Comparison of ENCODE assay signal across 8 mouse cellular contexts in genomic region chr10:5803739-5804138, GRCm38 (mm10). TPM values are rescaled to one million over a fixed set of nuclear protein-coding genes. Genes with fewer than 3 reads are reported as not detected.
DNase-seq lines count a peak whose midpoint lies in the region; ATAC-seq and TF ChIP-seq lines count a peak whose summit lies in the region.

No protein-coding gene starts in this region.

- no peak for DNase-seq in heart, postnatal 0 days (ENCODE audit: low spot score)
- no peak for DNase-seq in heart, postnatal 10 days
- no peak for DNase-seq in right cerebral cortex, postnatal 10 days (ENCODE audit: low spot score in 2 of 2)
- DNase-seq in retina, postnatal 1 day, result no peak
- DNase-seq in adrenal gland, postnatal 14 days, result no peak

- no peak for TF ChIP-seq POLR2A in bone marrow, adult 2 months (IDR thresholded peaks at IDR 0.05; ENCODE audit: borderline replicate concordance, control insufficient read depth, low read depth, low read length)

- intact Hi-C loops in heart, postnatal 10 days (cut with DNase I), result loop anchor here (5.0 kb wide), 1 partner anchor 39 kb away; no protein-coding TSS in a partner anchor

- peaks cover 19% of the 10 kb centered on the region for H3K4me1 ChIP-seq in heart, postnatal 0 days (ENCODE audit: control insufficient read depth, insufficient read depth)
- H3K4me1 ChIP-seq in bone marrow, adult 2 months (ENCODE audit: control insufficient read depth, insufficient read depth, low read length), result no peaks in the 10 kb centered on the region; the same call in 1 of the 2 replicates
- peaks cover 25% of the 10 kb centered on the region for H3K4me1 ChIP-seq in hindbrain, embryonic 16.5 days (ENCODE audit: control insufficient read depth, insufficient read depth, low read depth, low read length)
- H3K4me1 ChIP-seq in midbrain, embryonic 15.5 days, result peaks cover 29% of the 10 kb centered on the region

- no peak for ATAC-seq in heart, postnatal 0 days (ENCODE audit: insufficient read depth, low read depth)
- ATAC-seq in hindbrain, embryonic 16.5 days, result no peak
- ATAC-seq in midbrain, embryonic 15.5 days (replicated peaks), result no peak

- no peak overlapping the region for H3K27ac ChIP-seq in heart, postnatal 0 days (ENCODE audit: low read depth)
- H3K27ac ChIP-seq in bone marrow, adult 2 months (ENCODE audit: control insufficient read depth, insufficient read depth, low read depth, low read length, poor library complexity), result no peak overlapping the region
- no peak overlapping the region for H3K27ac ChIP-seq in hindbrain, embryonic 16.5 days (ENCODE audit: low read depth, low read length)
- no peak overlapping the region for H3K27ac ChIP-seq in midbrain, embryonic 15.5 days

- H3K4me3 ChIP-seq in heart, postnatal 0 days (ENCODE audit: low read depth, low read length), result peak overlapping the region; percentile 77
- H3K4me3 ChIP-seq in bone marrow, adult 2 months (replicated peaks; ENCODE audit: control insufficient read depth, low read depth, low read length), result peak overlapping the region; percentile 73
- peak overlapping the region; percentile 17 for H3K4me3 ChIP-seq in hindbrain, embryonic 16.5 days (ENCODE audit: low read length)
- H3K4me3 ChIP-seq in midbrain, embryonic 15.5 days, result peak overlapping the region; percentile 7

- no peak for TF ChIP-seq EP300 in heart, postnatal 0 days (IDR thresholded peaks at IDR 0.05; ENCODE audit: low read depth)

- no peaks in the 10 kb centered on the region for H3K9me3 ChIP-seq in heart, postnatal 0 days (replicated peaks; ENCODE audit: control insufficient read depth, low read length)
- no peaks in the 10 kb centered on the region for H3K9me3 ChIP-seq in hindbrain, embryonic 16.5 days (ENCODE audit: control insufficient read depth, low read length)
- H3K9me3 ChIP-seq in midbrain, embryonic 15.5 days, result no peaks in the 10 kb centered on the region

- H3K4me2 ChIP-seq in heart, postnatal 0 days (ENCODE audit: low read depth, low read length), result peak overlapping the region; percentile 99
- H3K4me2 ChIP-seq in hindbrain, embryonic 16.5 days (ENCODE audit: low read length), result peak overlapping the region; percentile 44
- peak overlapping the region; percentile 32 for H3K4me2 ChIP-seq in midbrain, embryonic 15.5 days

- H3K27me3 ChIP-seq in heart, postnatal 0 days (ENCODE audit: control insufficient read depth, insufficient read depth, low read length), result no peaks in the 10 kb centered on the region
- H3K27me3 ChIP-seq in hindbrain, embryonic 16.5 days (replicated peaks; ENCODE audit: control insufficient read depth, insufficient read depth, low read length), result no peaks in the 10 kb centered on the region
- no peaks in the 10 kb centered on the region for H3K27me3 ChIP-seq in midbrain, embryonic 15.5 days (replicated peaks)

- H3K9ac ChIP-seq in heart, postnatal 0 days (replicated peaks; ENCODE audit: low read depth, low read length), result peak overlapping the region; percentile 30
- H3K9ac ChIP-seq in hindbrain, embryonic 16.5 days (ENCODE audit: low read depth, low read length), result no peak overlapping the region
- H3K9ac ChIP-seq in midbrain, embryonic 15.5 days, result no peak overlapping the region

- peaks cover 29% of the 10 kb centered on the region for H3K36me3 ChIP-seq in heart, postnatal 0 days (replicated peaks; ENCODE audit: control insufficient read depth, insufficient read depth, low read length)
- H3K36me3 ChIP-seq in hindbrain, embryonic 16.5 days (ENCODE audit: control insufficient read depth, insufficient read depth, low read length), result peaks cover 7% of the 10 kb centered on the region
- no peaks in the 10 kb centered on the region; the same call in 1 of the 2 replicates for H3K36me3 ChIP-seq in midbrain, embryonic 15.5 days (replicated peaks)

- WGBS in heart, postnatal 0 days, result 3% methylated on average over 1 of the region's 1 CpGs
- WGBS in bone marrow, adult 2 months, result 4% methylated on average over 1 of the region's 1 CpGs
- WGBS in hindbrain, embryonic 16.5 days, result 19% methylated on average over 1 of the region's 1 CpGs
- WGBS in midbrain, embryonic 15.5 days, result 5% methylated on average over 1 of the region's 1 CpGs

- no peak for TF ChIP-seq CTCF in heart, postnatal 0 days (IDR thresholded peaks at IDR 0.05; ENCODE audit: low read depth)
- TF ChIP-seq CTCF in bone marrow, adult 2 months (IDR thresholded peaks at IDR 0.05; ENCODE audit: control insufficient read depth, insufficient read depth, low read length), result no peak

RNA-seq across cellular contexts. Expression of gene Fbxo5, which starts 1.7 kb away (rescaled TPM):
- 11.0 and 11.2 TPM in 2 replicates for total RNA-seq in heart, postnatal 0 days (2014; rRNA removed; ENCODE audit: low replicate concordance)
- 11.4 and 12.7 TPM in 2 replicates for polyA plus RNA-seq in heart, postnatal 0 days (2015; fragmentation: Nextera tagmentation; extraction: Ambion mirVana)
- 1 to 10 TPM; 6.1 to 7.0 TPM for total RNA-seq in heart, postnatal 10 days (2021)
- polyA plus RNA-seq in bone marrow, adult 2 months (2011; ENCODE audit: insufficient read depth, insufficient read length, low replicate concordance, missing spikeins), result 48.1 and 54.1 TPM in 2 replicates
- 14.3 and 17.4 TPM in 2 replicates for polyA plus RNA-seq in hindbrain, embryonic 16.5 days (2015; fragmentation: Nextera tagmentation; extraction: Ambion mirVana)
- polyA plus RNA-seq in midbrain, embryonic 15.5 days (2015; fragmentation: Nextera tagmentation; extraction: Ambion mirVana), result 11.5 and 12.0 TPM in 2 replicates
- 6.3 and 8.6 TPM in 2 replicates for total RNA-seq in adrenal gland, postnatal 14 days (2021)

RNA-seq across cellular contexts. Expression of gene Mtrf1l, which starts 20.0 kb away (rescaled TPM):
- 12.9 and 15.6 TPM in 2 replicates for total RNA-seq in heart, postnatal 0 days (2014; rRNA removed; ENCODE audit: low replicate concordance)
- 9.5 and 11.4 TPM in 2 replicates for polyA plus RNA-seq in heart, postnatal 0 days (2015; fragmentation: Nextera tagmentation; extraction: Ambion mirVana)
- 1 to 10 TPM; 7.2 to 8.2 TPM for total RNA-seq in heart, postnatal 10 days (2021)
- 12.1 and 27.6 TPM in 2 replicates for polyA plus RNA-seq in bone marrow, adult 2 months (2011; ENCODE audit: insufficient read depth, insufficient read length, low replicate concordance, missing spikeins)
- 9.6 and 10.7 TPM in 2 replicates for polyA plus RNA-seq in hindbrain, embryonic 16.5 days (2015; fragmentation: Nextera tagmentation; extraction: Ambion mirVana)
- polyA plus RNA-seq in midbrain, embryonic 15.5 days (2015; fragmentation: Nextera tagmentation; extraction: Ambion mirVana), result 10.6 and 12.7 TPM in 2 replicates
- total RNA-seq in adrenal gland, postnatal 14 days (2021), result 11.9 and 13.5 TPM in 2 replicates

Comparison
In these comparisons a context has a peak if more than half of its experiments do, and no peak if none do; other contexts are left out.
1. H3K4me2 ChIP-seq: peak in every context shown above with its lines; median percentile 99 in heart, postnatal 0 days; 44 in hindbrain, embryonic 16.5 days; 32 in midbrain, embryonic 15.5 days.
2. H3K4me3 ChIP-seq: peak in every context shown above with its lines; median percentile 77 in heart, postnatal 0 days; 73 in bone marrow, adult 2 months; 17 in hindbrain, embryonic 16.5 days; 7 in midbrain, embryonic 15.5 days.